Mouse (Mus musculus) MEL (cell line): ENCODE data around the gene Slc12a6.

Experiments
- MAZ ChIP-seq: IDR thresholded peaks from 2 replicates; pipeline ENCODE4 v1.6.1; 2012; ENCODE audit warnings: low read depth, mild to moderate bottlenecking, inconsistent platforms, low read length, improper control_type of control experiment
- NRF1 ChIP-seq: IDR thresholded peaks from 2 replicates; pipeline ENCODE4 v1.6.1; 2014; ENCODE audit warnings: low read depth, mild to moderate bottlenecking, inconsistent platforms, low read length, improper control_type of control experiment, moderate library complexity; ENCODE audit not compliant: poor library complexity, insufficient read depth, severe bottlenecking
- ZC3H11A ChIP-seq: IDR thresholded peaks from 2 replicates; pipeline ENCODE4 v1.6.1; 2012; ENCODE audit warnings: low read depth, mild to moderate bottlenecking, inconsistent platforms, low read length, improper control_type of control experiment

DNA sequence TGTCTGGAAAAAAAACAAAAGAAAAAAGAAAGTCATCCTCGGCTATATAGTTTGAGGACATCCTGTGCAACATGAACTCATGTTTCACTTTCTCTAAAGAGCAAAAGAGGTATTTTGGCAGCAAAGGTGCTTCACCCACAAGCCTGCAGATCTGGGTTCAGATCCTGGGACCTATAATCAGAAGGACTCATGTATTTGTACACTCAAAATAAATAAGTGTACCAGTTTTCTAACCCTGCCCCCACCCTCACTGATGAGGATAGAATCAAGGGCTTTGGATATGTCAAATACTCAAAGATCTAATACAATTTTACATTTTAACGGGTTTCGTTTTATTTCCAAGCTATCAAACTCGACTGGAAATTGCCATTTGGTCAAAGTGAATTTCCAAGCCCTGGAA, 1.3 kb upstream of the Slc12a6 start:
- TF ChIP-seq NRF1, result no peak
- TF ChIP-seq MAZ, result no peak
- no peak for TF ChIP-seq ZC3H11A
